Mouse (Mus musculus): ENCODE measurements around the gene Acot5. TPM values are rescaled to one million over a fixed set of nuclear protein-coding genes. Genes with fewer than 3 reads are reported as not detected.

Gene Acot5
- polyA plus RNA-seq, 1 experiment: not detected

DNA sequence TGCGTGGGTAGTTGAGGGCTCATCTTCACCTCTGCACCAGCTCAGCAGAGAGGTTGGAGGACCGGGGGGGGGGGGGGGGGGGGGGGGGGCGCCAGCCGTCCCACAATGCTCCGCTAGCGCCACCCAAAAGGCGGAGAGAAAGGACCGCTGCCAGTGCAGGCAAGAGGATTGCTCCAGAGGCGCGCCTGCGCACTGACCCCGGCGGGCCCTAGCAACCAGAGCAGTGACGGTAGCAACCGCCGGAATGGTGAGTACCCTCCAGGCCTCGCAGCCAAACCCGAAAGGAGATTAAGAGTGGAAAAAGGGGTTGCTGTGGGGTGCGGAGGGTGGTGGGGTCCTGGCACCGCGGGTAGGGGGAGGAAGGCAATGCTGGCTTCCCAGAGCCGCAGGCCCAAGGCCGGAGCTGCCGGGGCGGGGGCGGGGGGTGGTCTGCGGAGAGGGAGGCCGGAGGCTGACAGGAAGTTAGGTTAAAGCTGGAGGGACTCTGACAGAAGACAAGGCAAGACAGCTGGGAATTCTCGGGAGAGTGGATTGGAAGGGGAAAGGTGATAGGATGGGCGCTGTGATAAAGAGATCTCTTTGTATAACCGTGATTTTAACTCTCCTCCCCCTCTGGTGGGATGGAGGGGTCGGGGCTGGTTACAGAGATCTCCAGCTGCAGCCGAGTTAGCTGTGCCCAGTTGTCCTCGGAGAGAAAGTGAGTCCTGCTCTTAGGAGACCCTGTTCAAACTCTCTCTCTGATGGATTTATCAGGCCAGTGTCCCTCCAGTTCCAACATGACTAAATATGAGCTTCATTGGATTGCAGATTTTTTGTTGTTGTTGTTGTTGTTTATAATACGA lies 45.2 kb downstream of the Acot5 start, which contains the start of gene Dnal1:
TSS of gene Dnal1 (plus strand) at position 214 of the 842 bp plus-strand sequence.
- Histone ChIP-seq H3K4me3 (ENCODE audit: insufficient read depth, low read length) (peak within 1 kb of the TSS; percentile 81), H3K4me1 (ENCODE audit: control insufficient read depth, insufficient read depth, low read length) (peaks cover 6% of the 10 kb centered on the region; the same call in 1 of the 2 replicates), H3K27ac (ENCODE audit: insufficient read depth, low read length) (no peak within 1 kb of the TSS)
- TF ChIP-seq CTCF (IDR thresholded peaks at IDR 0.05; ENCODE audit: borderline replicate concordance, insufficient read depth, low read length) (no peak), POLR2A (IDR thresholded peaks at IDR 0.05; ENCODE audit: low read depth, low read length) (peak; percentile 63)

DNA sequence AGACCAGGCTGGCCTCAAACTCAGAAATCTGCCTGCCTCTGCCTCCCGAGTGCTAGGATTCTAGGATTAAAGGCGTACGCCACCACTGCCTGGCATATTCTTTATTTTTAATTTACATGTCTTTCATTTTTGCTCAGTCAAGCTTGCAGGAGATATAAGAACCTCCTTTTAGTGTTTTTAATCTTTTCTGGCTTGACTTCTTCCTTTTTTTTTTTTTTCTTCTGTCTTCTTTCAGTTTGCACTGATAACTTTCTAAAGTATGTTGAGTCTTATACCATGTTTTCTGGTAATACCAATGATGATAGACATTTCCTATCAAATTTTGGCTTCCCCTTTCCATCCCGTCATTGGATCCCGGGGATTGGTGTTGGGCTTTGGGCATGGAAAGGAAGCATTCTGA lies 50.5 kb downstream of the Acot5 start:
- H3K4me3 ChIP-seq (ENCODE audit: insufficient read depth, low read length): no peak overlapping the region
- no peak overlapping the region for H3K27ac ChIP-seq (ENCODE audit: insufficient read depth, low read length)
- H3K4me1 ChIP-seq (ENCODE audit: control insufficient read depth, insufficient read depth, low read length): peaks cover 6% of the 10 kb centered on the region; the same call in 1 of the 2 replicates
- TF ChIP-seq POLR2A (IDR thresholded peaks at IDR 0.05; ENCODE audit: low read depth, low read length): no peak
- TF ChIP-seq CTCF (IDR thresholded peaks at IDR 0.05; ENCODE audit: borderline replicate concordance, insufficient read depth, low read length): no peak

Other genes with a start within 250 kb of the Acot5 start
- gene Numb, start 147.4 kb upstream of the Acot5 start, polyA plus RNA-seq (2011; ENCODE audit: insufficient read length, low read depth, missing spikeins): 23.6 and 26.7 TPM in 2 replicates
- gene Riox1, start 118.7 kb upstream of the Acot5 start, polyA plus RNA-seq (2011; ENCODE audit: insufficient read length, low read depth, missing spikeins): 6.5 and 6.7 TPM in 2 replicates
- gene Heatr4, start 84.5 kb upstream of the Acot5 start, polyA plus RNA-seq (2011; ENCODE audit: insufficient read length, low read depth, missing spikeins): not detected in 2 replicates
- 19.7 and 28.9 TPM in 2 replicates for gene Acot2, start 81.5 kb upstream of the Acot5 start, polyA plus RNA-seq (2011; ENCODE audit: insufficient read length, low read depth, missing spikeins)
- gene Acot1, start 59.8 kb upstream of the Acot5 start, polyA plus RNA-seq (2011; ENCODE audit: insufficient read length, low read depth, missing spikeins): 7.0 and 12.4 TPM in 2 replicates
- 0.23 and 0.37 TPM in 2 replicates for gene Acot4, start 30.9 kb upstream of the Acot5 start, polyA plus RNA-seq (2011; ENCODE audit: insufficient read length, low read depth, missing spikeins)
- gene Gm49366, start 30.4 kb upstream of the Acot5 start, polyA plus RNA-seq (2011; ENCODE audit: insufficient read length, low read depth, missing spikeins): not detected in 2 replicates
- gene Acot3, start 17.2 kb upstream of the Acot5 start, polyA plus RNA-seq (2011; ENCODE audit: insufficient read length, low read depth, missing spikeins): not detected in 2 replicates
- 3.1 and 4.4 TPM in 2 replicates for gene Acot6, start 31.3 kb downstream of the Acot5 start, polyA plus RNA-seq (2011; ENCODE audit: insufficient read length, low read depth, missing spikeins)
- gene Dnal1, start 45.0 kb downstream of the Acot5 start, polyA plus RNA-seq (2011; ENCODE audit: insufficient read length, low read depth, missing spikeins): 14.4 and 21.6 TPM in 2 replicates
- 0.30 and 0.35 TPM in 2 replicates for gene Pnma1, start 79.2 kb downstream of the Acot5 start, polyA plus RNA-seq (2011; ENCODE audit: insufficient read length, low read depth, missing spikeins)
- 20.6 and 21.3 TPM in 2 replicates for gene Elmsan1, start 149.6 kb downstream of the Acot5 start, polyA plus RNA-seq (2011; ENCODE audit: insufficient read length, low read depth, missing spikeins)
- gene Ptgr2, start 215.9 kb downstream of the Acot5 start, polyA plus RNA-seq (2011; ENCODE audit: insufficient read length, low read depth, missing spikeins): 41.6 and 43.7 TPM in 2 replicates
- 39.1 and 46.0 TPM in 2 replicates for gene Zfp410, start 247.5 kb downstream of the Acot5 start, polyA plus RNA-seq (2011; ENCODE audit: insufficient read length, low read depth, missing spikeins)

Data from embryonic fibroblast, embryonic 13.5 days (primary cell).